Mouse (Mus musculus) small intestine, adult 2 months (tissue): ENCODE measurements at regions not wholly inside any gene's neighbourhood (a gene's known extent, or its start where the extent isn't known, plus 50 kb on each side); places are given as distances from the start of the nearest gene placed in this dataset.

Experiments
- H3K27ac ChIP-seq: fragments of 200-500 bp; 2 replicates; pipeline ENCODE4 v1.5.1; 2012; ENCODE audit warnings: low read depth, low read length, control low read depth, inconsistent platforms; ENCODE audit not compliant: insufficient read depth
- H3K27me3 ChIP-seq: fragments of 200-500 bp; 2 replicates; pipeline ENCODE4 v1.6.1; 2012; ENCODE audit warnings: mild to moderate bottlenecking, moderate library complexity, low read length, inconsistent platforms; ENCODE audit not compliant: control insufficient read depth, insufficient read depth
- H3K36me3 ChIP-seq: fragments of 200-500 bp; 2 replicates; pipeline ENCODE4 v1.6.1; 2012; ENCODE audit warnings: mild to moderate bottlenecking, low read length, control low read depth, inconsistent platforms; ENCODE audit not compliant: control insufficient read depth, insufficient read depth
- H3K4me1 ChIP-seq: fragments of 200-500 bp; 2 replicates; pipeline ENCODE4 v1.6.1; 2012; ENCODE audit warnings: low read length, inconsistent platforms, mixed read lengths; ENCODE audit not compliant: control insufficient read depth, insufficient read depth, insufficient read length
- H3K4me3 ChIP-seq: fragments of 200-500 bp; 2 replicates; pipeline ENCODE4 v1.5.1; 2012; ENCODE audit warnings: low read depth, mild to moderate bottlenecking, control low read depth, inconsistent platforms, low read length, moderate library complexity
- CTCF ChIP-seq: fragments of 200-500 bp; IDR thresholded peaks from 2 replicates; pipeline ENCODE4 v1.5.1; 2012; ENCODE audit warnings: low read depth, mild to moderate bottlenecking, control low read depth, inconsistent platforms, low read length, moderate library complexity, mixed read lengths; ENCODE audit not compliant: insufficient replicate concordance, insufficient read length; ENCODE audit errors: extremely low read depth
- POLR2A ChIP-seq: fragments of 200-500 bp; IDR thresholded peaks from 2 replicates; pipeline ENCODE4 v1.6.1; 2012; ENCODE audit warnings: low read depth, mild to moderate bottlenecking, control low read depth, inconsistent platforms, low read length, moderate library complexity
- WGBS: fragments of 180-500 bp; shearing (Covaris S2); methylation state at CpG from one replicate; pipeline ENCODE4 v1.1.7; 2018; 5-methylcytosine and 5-hydroxymethylcytosine counted together

DNA sequence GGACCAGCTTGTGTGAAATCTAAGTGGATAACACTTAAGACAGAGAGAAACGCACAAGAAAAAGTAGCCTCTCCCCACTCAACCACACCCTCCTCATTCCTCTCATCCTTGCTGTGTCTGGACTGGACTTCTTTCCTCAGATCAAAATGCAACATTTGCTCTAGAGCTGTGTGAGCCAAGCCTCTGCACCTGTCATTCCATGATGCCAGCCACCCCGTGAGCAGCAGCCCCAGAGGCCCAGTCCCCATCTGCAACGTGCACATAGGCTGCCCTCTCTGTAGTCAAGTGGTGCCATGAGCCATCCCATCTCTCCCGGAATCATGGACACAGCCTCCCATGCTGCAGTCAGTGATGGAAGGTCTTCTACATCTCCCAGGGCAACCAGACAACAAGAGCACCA is 55.1 kb upstream of the Gpc1 start:
- no peak for TF ChIP-seq POLR2A
- TF ChIP-seq CTCF = no peak
- Histone ChIP-seq H3K36me3 (no peaks in the 10 kb centered on the region), H3K27ac (no peak overlapping the region), H3K27me3 (peaks cover 2% of the 10 kb centered on the region; the same call in 1 of the 2 replicates), H3K4me3 (no peak overlapping the region), H3K4me1 (no peaks in the 10 kb centered on the region)
- 68% methylated on average over 4 of the region's 4 CpGs for WGBS

DNA sequence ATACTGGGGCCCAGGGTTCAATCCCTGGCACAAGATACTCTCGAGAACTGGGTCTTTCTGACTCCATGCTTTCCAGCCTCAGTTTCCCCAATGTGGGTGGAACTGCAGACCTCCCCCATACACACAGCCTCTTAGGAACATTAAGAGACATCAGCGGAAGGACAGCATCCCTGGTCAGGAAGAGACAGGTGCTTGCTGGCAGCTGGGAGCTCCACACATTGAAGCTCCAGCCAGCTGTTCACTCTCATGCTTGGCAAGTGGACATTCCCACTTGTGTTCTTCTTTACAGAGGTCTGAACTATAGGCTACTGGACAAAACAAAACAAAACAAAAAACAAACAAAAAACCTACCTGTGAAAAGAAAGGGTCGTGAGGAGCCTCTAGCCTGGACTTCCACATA is 55.5 kb upstream of the Gpc1 start:
- Histone ChIP-seq H3K4me1 (no peaks in the 10 kb centered on the region), H3K36me3 (no peaks in the 10 kb centered on the region), H3K27me3 (peaks cover 2% of the 10 kb centered on the region; the same call in 1 of the 2 replicates), H3K27ac (no peak overlapping the region), H3K4me3 (no peak overlapping the region)
- 75% methylated on average over 3 of the region's 3 CpGs for WGBS
- no peak for TF ChIP-seq POLR2A
- TF ChIP-seq CTCF = no peak

DNA sequence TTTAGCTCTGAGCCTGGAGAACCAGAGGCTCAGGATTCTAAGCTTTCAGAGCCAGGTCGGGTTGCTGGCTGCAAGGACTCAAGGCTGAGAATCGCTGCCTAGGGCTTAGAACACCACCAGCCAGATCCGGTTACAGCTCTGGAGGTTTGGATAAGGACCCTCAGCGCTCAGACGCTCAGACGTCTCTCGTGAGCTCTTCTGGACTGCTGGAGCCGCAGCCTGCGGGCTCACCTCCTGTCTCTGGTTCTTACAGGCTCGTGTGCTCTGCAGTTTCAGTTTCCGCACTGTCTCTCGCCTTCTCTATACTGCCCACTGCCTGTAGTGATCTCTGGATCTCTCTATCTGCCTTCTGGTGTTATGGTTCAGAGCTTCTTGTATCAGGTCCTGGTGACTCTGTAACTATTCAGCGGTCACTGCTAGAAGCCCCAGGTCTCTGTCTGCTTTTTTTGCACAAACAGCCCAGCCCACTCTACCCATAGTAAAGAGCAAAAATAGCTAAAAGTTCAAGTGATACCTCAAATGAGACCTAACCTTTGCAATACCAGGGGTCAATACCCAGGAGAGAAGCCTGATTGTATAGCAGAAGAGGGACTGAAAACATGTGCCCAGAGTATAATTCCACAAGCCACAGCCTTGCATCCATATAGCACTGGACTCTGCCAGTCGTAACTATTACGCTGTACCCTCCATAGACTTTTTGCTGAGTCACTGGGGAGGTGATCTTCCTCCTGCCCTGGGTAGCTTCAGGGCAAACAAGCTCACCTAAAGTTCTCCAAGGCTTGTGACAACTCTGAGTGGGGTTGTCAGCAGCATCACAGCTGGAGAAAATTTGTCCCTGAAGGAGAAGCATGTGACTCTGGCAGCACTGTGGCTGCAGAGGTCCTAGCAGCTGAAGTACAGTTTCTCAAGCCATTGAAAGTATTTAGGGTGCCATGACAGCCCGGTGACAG is 56.4 kb upstream of the Gpc1 start:
- TF ChIP-seq CTCF = no peak
- no peak for TF ChIP-seq POLR2A
- Histone ChIP-seq H3K27me3 (peaks cover 2% of the 10 kb centered on the region; the same call in 1 of the 2 replicates), H3K4me3 (peak overlapping the region; percentile 54), H3K27ac (no peak overlapping the region), H3K36me3 (no peaks in the 10 kb centered on the region), H3K4me1 (no peaks in the 10 kb centered on the region)
- WGBS = 18% methylated on average over 16 of the region's 16 CpGs

DNA sequence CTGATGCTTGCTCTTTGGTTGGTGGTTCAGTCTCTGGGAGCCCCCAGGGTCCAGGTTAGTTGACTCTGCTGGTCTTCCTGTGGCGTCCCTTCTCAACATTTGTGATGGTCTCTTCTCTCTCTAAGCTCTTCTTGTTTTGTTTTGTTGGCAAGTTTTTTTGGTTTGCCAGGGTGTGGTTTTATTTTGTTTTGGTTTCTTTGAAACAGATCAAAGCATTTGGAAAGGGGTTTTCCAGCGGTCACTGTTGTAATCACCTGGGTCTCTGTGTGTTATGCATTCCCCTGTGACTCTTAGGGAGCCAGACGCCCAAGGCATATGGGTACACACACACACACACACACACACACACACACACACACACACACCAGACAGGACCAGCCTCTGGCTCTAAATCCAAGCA is 57.4 kb upstream of the Gpc1 start:
- TF ChIP-seq POLR2A (no peak), CTCF (no peak)
- H3K27me3 ChIP-seq = peaks cover 2% of the 10 kb centered on the region; the same call in 1 of the 2 replicates
- no peaks in the 10 kb centered on the region for H3K4me1 ChIP-seq
- H3K27ac ChIP-seq = no peak overlapping the region
- H3K36me3 ChIP-seq = no peaks in the 10 kb centered on the region
- WGBS = 42% methylated on average over 3 of the region's 3 CpGs
- H3K4me3 ChIP-seq = no peak overlapping the region

DNA sequence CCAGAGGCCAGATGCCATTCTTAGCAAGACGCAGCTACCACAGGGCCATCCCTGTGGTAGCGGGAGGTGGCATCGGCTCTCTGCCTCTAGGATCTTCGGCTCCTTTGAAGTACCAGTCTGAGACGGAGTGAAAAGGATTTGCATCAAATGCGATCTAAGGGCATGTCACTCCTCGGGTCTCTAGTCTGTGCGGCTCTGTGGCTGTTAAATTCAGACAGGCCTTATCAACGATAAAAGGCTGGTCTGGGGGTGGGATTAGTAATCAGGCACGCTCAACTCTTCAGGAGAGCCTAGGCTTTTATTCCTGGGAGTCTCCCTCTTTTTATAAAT is 58.7 kb upstream of the Gpc1 start:
- Histone ChIP-seq H3K4me3 (no peak overlapping the region), H3K27ac (no peak overlapping the region), H3K4me1 (no peaks in the 10 kb centered on the region), H3K36me3 (no peaks in the 10 kb centered on the region), H3K27me3 (peaks cover 2% of the 10 kb centered on the region; the same call in 1 of the 2 replicates)
- TF ChIP-seq POLR2A = no peak
- 76% methylated on average over 10 of the region's 10 CpGs for WGBS

DNA sequence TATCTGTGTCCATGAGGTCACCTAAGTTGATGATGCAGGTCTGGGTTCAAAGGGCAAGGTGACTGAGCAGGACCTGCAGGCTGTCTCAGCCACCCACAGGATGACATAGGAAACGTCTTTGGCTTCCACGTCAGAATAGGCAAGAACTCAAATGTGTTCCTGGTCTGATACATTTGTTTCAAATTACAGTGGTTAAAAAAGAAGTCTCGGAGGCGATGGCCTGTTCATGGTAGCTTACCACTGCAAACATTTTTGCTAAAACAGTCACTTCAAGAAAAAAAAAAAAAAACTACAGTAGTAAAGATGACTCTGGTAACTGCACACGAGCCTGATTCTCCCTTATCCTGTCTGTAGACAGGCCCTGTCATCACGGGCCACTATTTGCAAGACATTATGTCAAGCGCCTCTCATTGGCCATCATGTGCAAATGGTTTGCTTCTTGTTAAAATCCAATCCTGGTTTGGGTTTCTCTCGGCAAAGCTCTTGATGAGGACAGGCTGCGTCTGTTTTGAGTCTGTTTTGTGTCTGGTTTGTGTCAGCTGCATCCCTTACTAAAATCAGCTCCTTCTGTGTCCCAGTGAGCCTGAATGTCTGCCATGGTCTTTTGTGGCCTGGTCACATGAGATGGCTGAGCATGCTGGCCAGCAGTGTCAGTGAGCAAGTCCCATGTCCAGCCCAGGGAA is 59.2 kb upstream of the Gpc1 start:
- H3K4me1 ChIP-seq = no peaks in the 10 kb centered on the region
- 70% methylated on average over 9 of the region's 9 CpGs for WGBS
- H3K27ac ChIP-seq = no peak overlapping the region
- H3K27me3 ChIP-seq = peaks cover 2% of the 10 kb centered on the region; the same call in 1 of the 2 replicates
- no peak for TF ChIP-seq CTCF
- H3K36me3 ChIP-seq = no peaks in the 10 kb centered on the region
- no peak overlapping the region for H3K4me3 ChIP-seq

DNA sequence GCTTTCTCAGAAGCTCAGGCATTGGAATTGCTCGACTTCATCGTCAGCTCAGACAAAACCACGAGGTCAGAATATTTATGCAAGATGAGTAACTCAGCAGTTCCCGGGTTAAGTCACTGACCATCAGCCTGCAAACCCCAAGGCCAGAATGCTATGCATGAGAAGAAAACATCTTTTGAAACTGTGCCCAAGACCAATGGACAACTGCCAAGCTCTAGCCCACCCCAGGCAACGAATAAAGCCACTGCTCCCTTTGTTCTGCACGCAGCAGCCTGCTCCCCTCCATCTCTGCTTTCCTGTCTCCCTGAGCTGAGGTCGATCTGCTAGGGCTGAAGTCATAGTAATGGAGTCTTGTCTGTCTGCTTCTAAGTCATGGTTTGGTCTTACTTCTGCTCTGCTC is 61.7 kb upstream of the Gpc1 start:
- WGBS = 61% methylated on average over 7 of the region's 7 CpGs
- no peak for TF ChIP-seq POLR2A
- TF ChIP-seq CTCF = no peak
- Histone ChIP-seq H3K27ac (no peak overlapping the region), H3K27me3 (peaks cover 1% of the 10 kb centered on the region; the same call in 1 of the 2 replicates), H3K4me3 (no peak overlapping the region), H3K36me3 (no peaks in the 10 kb centered on the region), H3K4me1 (no peaks in the 10 kb centered on the region)
